Mouse (Mus musculus): Measurements from ENCODE around the gene Echdc2. TPM values are rescaled to one million over a fixed set of nuclear protein-coding genes. Genes with fewer than 3 reads are reported as not detected.
A peak's percentile ranks its signal among the peaks of the same experiment; 100 is the strongest.

Echdc2 gene
- polyA plus RNA-seq, 1 experiment from 2014 or later: 13.1 TPM

GRCm38 (mm10) chr4:108217332-108218179, 52.3 kb downstream of the Echdc2 start, which contains the start of gene Zyg11a:
Gene Zyg11a (minus strand): TSS chr4:108218048.
- Histone ChIP-seq H3K27me3 (ENCODE audit: control insufficient read depth, insufficient read depth, low read length) (peaks cover 29% of the 10 kb centered on the region), H3K4me3 (ENCODE audit: low read depth, low read length) (peak within 1 kb of the TSS; percentile 36), H3K36me3 (ENCODE audit: control insufficient read depth, insufficient read depth, low read length) (no peaks in the 10 kb centered on the region), H3K27ac (ENCODE audit: low read depth, low read length) (no peak within 1 kb of the TSS), H3K4me2 (replicated peaks; ENCODE audit: low read depth, low read length) (peak within 1 kb of the TSS; percentile 50), H3K9me3 (ENCODE audit: control insufficient read depth, low read length) (no peaks in the 10 kb centered on the region), H3K9ac (ENCODE audit: low read depth, low read length) (no peak within 1 kb of the TSS), H3K4me1 (replicated peaks; ENCODE audit: control insufficient read depth, insufficient read depth, low read length) (no peaks in the 10 kb centered on the region; the same call in 1 of the 2 replicates)
- DNase-seq (ENCODE audit: low spot score): peak; percentile 51
- 1% methylated on average over 93 of the region's 107 CpGs for WGBS
- peak; percentile 45; the same call in 1 of the 2 replicates for ATAC-seq (ENCODE audit: low FRiP score)

- H3K9ac ChIP-seq (ENCODE audit: low read depth, low read length): no peak overlapping the region
- H3K36me3 ChIP-seq (ENCODE audit: control insufficient read depth, insufficient read depth, low read length): no peaks in the 10 kb centered on the region
- no peak overlapping the region for H3K27ac ChIP-seq (ENCODE audit: low read depth, low read length)
- no peaks in the 10 kb centered on the region; the same call in 1 of the 2 replicates for H3K4me1 ChIP-seq (replicated peaks; ENCODE audit: control insufficient read depth, insufficient read depth, low read length)
- WGBS: 4% methylated on average over 9 of the region's 9 CpGs
- peaks cover 29% of the 10 kb centered on the region for H3K27me3 ChIP-seq (ENCODE audit: control insufficient read depth, insufficient read depth, low read length)
- 0 out of 2 replicates have a peak overlapping the region, but pooled peaks have one; percentile 7 for H3K4me2 ChIP-seq (replicated peaks; ENCODE audit: low read depth, low read length)
- H3K9me3 ChIP-seq (ENCODE audit: control insufficient read depth, low read length): no peaks in the 10 kb centered on the region
- DNase-seq (ENCODE audit: low spot score) (peak; percentile 48), ATAC-seq (ENCODE audit: low FRiP score) (no peak)
- H3K4me3 ChIP-seq (ENCODE audit: low read depth, low read length): no peak overlapping the region
Measured at GRCm38 (mm10) chr4:108219019-108219418, 53.8 kb downstream of the Echdc2 start.

GRCm38 (mm10) chr4:108222507-108222906, 57.3 kb downstream of the Echdc2 start:
- 92% methylated on average over 5 of the region's 5 CpGs for whole genome bisulfite sequencing

GRCm38 (mm10) chr4:108225341-108225872, 60.2 kb downstream of the Echdc2 start:
- no peak overlapping the region for H3K27ac ChIP-seq (ENCODE audit: low read depth, low read length)

More at GRCm38 (mm10) chr4:108222507-108222906, 57.3 kb downstream of the Echdc2 start:
- no peak for ATAC-seq (ENCODE audit: low FRiP score)
- Histone ChIP-seq H3K9ac (ENCODE audit: low read depth, low read length) (no peak overlapping the region), H3K4me3 (ENCODE audit: low read depth, low read length) (no peak overlapping the region), H3K4me1 (replicated peaks; ENCODE audit: control insufficient read depth, insufficient read depth, low read length) (no peaks in the 10 kb centered on the region), H3K27ac (ENCODE audit: low read depth, low read length) (no peak overlapping the region), H3K9me3 (ENCODE audit: control insufficient read depth, low read length) (no peaks in the 10 kb centered on the region), H3K36me3 (ENCODE audit: control insufficient read depth, insufficient read depth, low read length) (no peaks in the 10 kb centered on the region), H3K27me3 (ENCODE audit: control insufficient read depth, insufficient read depth, low read length) (peaks cover 21% of the 10 kb centered on the region), H3K4me2 (replicated peaks; ENCODE audit: low read depth, low read length) (no peak overlapping the region)
- DNase-seq (ENCODE audit: low spot score): no peak

More at GRCm38 (mm10) chr4:108225341-108225872, 60.2 kb downstream of the Echdc2 start:
- DNase-seq (ENCODE audit: low spot score) (no peak), ATAC-seq (ENCODE audit: low FRiP score) (no peak)
- Histone ChIP-seq H3K4me2 (replicated peaks; ENCODE audit: low read depth, low read length) (no peak overlapping the region), H3K9ac (ENCODE audit: low read depth, low read length) (no peak overlapping the region), H3K4me1 (replicated peaks; ENCODE audit: control insufficient read depth, insufficient read depth, low read length) (no peaks in the 10 kb centered on the region), H3K9me3 (ENCODE audit: control insufficient read depth, low read length) (no peaks in the 10 kb centered on the region), H3K4me3 (ENCODE audit: low read depth, low read length) (no peak overlapping the region), H3K36me3 (ENCODE audit: control insufficient read depth, insufficient read depth, low read length) (no peaks in the 10 kb centered on the region), H3K27me3 (ENCODE audit: control insufficient read depth, insufficient read depth, low read length) (no peaks in the 10 kb centered on the region)
- WGBS: 42% methylated on average over 3 of the region's 3 CpGs

Other genes starting within 250 kb of the Echdc2 start
- 34.0 and 38.4 TPM in 2 replicates for gene Cpt2, start 241.8 kb upstream of the Echdc2 start, polyA plus RNA-seq (2014; fragmentation: Nextera tagmentation; extraction: Ambion mirVana)
- gene Slc1a7, start 197.1 kb upstream of the Echdc2 start, polyA plus RNA-seq (2014; fragmentation: Nextera tagmentation; extraction: Ambion mirVana): not detected in 2 replicates
- gene Podn, start 69.0 kb upstream of the Echdc2 start, polyA plus RNA-seq (2014; fragmentation: Nextera tagmentation; extraction: Ambion mirVana): 0.33 and 0.43 TPM in 2 replicates
- gene Scp2, start 20.4 kb upstream of the Echdc2 start, polyA plus RNA-seq (2014; fragmentation: Nextera tagmentation; extraction: Ambion mirVana): 207 and 224 TPM in 2 replicates
- 0.31 TPM in 1 of 2 replicates, not detected in the other for gene Zyg11a, start 52.6 kb downstream of the Echdc2 start, polyA plus RNA-seq (2014; fragmentation: Nextera tagmentation; extraction: Ambion mirVana)
- gene Zyg11b, start 135.7 kb downstream of the Echdc2 start, polyA plus RNA-seq (2014; fragmentation: Nextera tagmentation; extraction: Ambion mirVana): 18.6 and 22.2 TPM in 2 replicates
- 42.1 and 53.1 TPM in 2 replicates for gene Coa7, start 162.7 kb downstream of the Echdc2 start, polyA plus RNA-seq (2014; fragmentation: Nextera tagmentation; extraction: Ambion mirVana)
- 2.0 and 3.2 TPM in 2 replicates for gene Shisal2a, start 217.9 kb downstream of the Echdc2 start, polyA plus RNA-seq (2014; fragmentation: Nextera tagmentation; extraction: Ambion mirVana)
- gene Gpx7, start 241.5 kb downstream of the Echdc2 start, polyA plus RNA-seq (2014; fragmentation: Nextera tagmentation; extraction: Ambion mirVana): 47.3 and 52.8 TPM in 2 replicates